Mouse (Mus musculus): ENCODE results near the gene Il17re.
A peak's percentile ranks its signal among the peaks of the same experiment; 100 is the strongest.

Il17re gene

DNA sequence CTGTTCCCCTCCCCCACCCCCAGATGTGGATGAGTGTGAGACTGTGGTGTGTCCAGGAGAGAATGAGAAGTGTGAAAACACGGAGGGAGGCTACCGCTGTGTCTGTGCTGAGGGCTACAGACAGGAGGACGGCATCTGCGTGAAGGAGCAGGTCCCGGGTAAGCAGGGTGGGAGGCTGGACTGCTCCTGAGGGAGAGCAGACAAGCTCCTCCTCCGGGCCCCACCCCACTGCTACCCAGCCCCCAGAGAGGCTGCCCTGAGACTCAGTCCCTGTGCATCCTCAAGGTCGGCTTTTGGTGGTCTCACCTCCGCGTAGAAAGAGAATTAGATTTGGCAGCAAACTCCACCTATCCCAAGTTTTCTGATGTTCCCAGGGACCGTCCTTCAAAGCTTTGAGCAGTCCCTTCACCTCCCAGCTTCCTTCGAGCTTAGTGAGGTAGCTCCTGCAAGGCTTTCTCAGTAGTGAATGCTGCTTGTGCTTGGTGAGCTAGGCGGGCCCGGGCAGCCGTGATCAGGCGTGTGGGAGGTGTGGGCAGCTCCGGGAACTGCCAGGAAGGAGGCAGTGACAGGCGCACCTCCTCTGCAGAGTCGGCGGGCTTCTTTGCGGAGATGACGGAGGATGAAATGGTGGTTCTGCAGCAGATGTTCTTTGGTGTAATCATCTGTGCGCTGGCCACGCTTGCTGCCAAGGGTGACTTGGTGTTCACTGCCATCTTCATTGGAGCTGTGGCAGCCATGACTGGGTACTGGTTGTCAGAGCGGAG is 34.0 kb downstream of the Il17re start:
- DNase-seq, result no peak

DNA sequence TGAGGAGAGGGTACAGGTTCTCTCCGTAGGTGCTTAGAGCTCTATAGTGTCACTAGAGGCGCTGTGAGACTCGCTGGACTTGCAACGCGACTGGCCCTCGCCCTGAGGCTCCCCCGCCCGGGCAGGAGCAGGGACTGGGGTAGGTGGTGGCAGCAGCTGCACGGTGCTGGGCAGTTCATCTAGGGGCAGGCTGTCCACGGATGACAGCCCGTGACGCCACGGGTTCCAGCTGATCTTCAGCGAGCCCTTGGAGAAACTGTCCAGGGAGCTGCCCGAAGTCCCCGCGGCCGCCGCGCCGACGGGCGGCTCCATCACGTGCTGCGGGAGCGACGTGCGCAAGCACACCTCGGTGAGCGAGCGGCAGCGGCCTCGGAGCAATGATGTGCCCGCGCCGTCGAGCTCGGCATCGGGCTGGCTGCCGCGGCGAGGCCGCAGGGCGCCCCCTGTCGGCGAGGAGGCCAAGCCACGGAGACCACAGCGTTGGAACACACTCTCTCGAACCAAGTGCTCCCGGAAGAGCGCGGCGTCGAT is 36.0 kb downstream of the Il17re start:
- peak; percentile 86 for DNase-seq

GRCm38 (mm10) chr6:113495071-113495675 is 36.9 kb downstream of the Il17re start:
- DNase-seq, result no peak

DNA sequence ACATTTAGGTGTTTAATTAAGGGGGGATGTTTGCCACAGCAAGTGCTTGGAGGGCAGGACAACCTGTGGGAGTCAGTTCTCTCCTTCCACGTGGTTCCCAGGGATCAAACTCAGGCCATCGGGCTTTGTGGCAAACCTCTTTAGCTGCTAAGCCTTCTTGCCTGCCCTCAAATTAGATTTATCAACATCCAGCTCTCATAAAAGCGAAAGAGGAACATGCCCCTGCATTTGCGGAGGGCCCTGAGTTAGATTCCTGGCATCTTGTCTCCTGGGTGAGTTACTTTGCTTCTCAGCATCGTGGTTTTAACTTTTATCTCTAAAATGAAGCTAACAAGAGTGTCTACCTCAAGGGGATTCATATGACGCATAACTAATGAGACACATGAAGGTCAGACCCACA is 41.1 kb downstream of the Il17re start:
- no peak for DNase-seq

DNA sequence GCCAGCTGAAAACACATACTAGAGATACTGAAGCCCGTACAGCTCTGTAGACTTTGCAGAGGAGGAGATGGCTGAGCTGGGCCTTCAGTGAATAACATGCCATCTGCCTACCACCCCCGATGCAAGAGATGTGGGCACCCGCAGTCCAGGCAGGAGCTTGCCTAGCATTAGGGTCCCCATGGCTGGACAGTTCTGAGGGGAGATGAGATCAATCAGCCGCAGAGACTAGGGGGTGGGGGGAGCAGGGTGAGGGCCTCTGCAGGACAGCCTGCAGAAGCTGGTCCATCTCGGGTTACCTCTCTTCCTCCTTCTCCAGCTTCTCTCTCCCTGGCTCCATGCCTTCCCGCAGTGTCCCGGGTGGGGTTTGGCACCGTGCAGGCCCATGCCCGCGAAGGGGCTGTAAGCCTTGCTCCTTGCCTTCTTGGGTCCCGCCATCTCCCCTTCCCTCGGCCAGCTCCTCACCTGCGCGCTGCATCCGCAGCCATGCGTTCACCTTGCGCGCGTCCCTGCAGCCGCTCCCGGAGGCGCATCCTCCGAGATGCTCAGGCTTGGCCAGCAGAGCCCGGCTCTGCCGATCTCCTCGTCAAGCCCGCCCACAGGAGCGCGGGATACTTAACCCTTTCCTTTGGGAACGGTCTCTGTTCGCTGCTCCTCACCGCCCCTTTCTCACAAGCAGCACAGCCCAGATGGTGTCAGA is 43.3 kb downstream of the Il17re start, which contains the start of gene Prrt3:
Gene Prrt3 (minus strand): TSS at position 544 of the 697 bp plus-strand sequence.
- peak; percentile 78 for DNase-seq

- DNase-seq, result no peak
Measured at GRCm38 (mm10) chr6:113502801-113503200, 44.5 kb downstream of the Il17re start.

DNA sequence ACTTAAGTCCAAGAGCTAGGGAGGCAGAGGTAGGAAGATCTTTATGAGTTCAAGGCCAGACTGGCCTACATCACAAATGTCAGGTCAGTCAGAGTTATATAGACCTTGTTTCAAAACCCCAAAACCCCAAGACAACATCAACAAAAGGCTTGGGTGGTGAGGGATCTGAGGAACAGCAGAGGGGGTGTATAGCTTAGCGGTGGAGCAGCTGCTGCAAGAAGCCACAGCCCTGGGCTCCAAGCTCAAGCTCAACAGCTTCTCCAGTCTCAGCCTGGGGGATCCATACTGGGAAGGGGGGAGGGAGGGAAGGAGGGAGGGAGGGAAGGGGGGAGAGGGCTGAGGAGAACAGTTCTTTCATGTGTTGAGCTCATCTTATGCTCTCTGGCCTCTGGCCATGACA is 47.4 kb downstream of the Il17re start:
- no peak for DNase-seq

DNA sequence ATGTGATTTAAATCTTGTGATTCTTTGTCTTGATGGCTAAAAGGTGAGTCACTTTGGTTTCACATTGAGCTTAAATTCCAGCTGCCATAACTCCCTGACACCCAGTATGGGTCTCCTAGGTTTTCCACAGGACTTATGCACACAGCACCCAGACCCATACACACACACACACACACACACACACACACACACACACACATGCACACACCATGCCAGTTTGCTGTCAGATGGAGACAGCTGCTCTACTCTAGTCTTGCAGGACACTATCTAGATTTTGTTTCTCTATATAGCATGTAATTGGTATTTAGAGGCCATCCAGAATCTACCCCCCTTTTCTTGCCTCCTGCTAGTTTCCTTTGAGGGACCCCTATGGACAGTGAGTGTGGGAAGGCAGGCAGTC is 48.8 kb downstream of the Il17re start:
- no peak for DNase-seq

DNA sequence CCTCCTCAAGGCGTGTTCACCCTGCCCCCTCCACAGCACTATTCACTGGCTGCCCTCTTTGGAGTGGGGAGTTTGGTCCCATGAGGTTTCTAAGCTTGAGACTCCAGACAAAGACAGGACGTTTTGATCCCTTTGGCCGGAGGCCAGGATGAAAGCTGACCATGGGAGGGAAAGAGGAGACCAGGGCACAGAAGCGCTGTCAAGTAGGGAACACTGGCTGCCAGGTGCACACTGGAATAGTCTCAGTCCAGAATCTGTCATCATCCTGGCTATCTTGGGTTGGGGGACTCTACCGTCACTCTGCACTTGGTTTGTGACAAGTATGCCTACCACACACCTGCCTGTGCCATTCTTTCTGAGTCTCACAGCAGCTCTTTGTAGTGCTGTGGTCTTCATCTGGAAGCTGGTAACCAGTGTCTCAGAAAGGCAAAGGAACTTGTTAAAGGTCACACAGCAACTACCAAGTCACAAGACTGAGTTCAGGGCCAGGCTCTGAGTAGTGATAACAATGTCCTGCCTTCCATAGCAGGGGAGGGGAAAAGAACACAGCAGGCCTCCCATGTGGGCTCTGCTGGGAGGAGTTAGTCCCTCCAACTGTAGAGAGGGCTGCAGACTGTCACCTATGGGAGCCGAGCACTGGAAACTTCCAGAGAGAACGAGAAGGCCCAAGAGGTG is 50.1 kb downstream of the Il17re start:
- no peak for DNase-seq

DNA sequence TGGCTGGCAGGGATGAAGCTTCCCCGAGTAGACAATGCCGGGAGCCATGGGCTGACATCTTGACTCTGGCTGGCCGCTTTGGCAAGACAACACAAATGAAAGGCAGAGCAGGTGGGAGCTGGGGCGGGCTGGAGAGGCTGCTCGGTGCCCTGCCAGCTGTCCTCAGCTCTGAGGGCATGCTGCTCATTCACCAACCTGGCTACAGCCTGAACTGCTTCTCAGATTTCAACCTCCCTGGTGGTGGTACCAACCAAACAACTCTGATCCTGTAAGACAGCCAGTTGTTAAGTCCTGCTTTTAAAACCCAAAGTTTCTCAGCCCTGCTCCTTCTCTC is 50.6 kb downstream of the Il17re start:
- DNase-seq, result no peak

- no peak for DNase-seq
Measured at GRCm38 (mm10) chr6:113513944-113514343, 55.7 kb downstream of the Il17re start.

DNA sequence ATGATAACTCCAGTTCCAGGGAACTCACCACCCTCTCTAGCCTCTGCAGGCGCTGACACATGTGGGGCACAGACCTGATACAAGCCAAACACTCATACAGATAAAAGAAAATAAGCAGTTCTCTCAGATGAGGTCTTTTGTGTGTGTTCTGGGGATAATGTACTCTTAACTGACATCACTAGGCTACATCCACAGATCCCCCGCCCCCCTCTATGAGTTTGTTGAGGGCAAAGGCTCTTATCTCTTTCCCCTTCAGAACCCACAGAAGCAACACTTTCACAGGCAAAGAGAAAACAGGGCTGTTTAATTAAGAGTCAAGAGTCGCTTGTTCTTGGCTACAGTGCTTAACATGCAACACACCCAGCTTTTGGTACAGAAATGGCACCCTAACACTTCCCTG is 56.3 kb downstream of the Il17re start:
- no peak for DNase-seq

DNA sequence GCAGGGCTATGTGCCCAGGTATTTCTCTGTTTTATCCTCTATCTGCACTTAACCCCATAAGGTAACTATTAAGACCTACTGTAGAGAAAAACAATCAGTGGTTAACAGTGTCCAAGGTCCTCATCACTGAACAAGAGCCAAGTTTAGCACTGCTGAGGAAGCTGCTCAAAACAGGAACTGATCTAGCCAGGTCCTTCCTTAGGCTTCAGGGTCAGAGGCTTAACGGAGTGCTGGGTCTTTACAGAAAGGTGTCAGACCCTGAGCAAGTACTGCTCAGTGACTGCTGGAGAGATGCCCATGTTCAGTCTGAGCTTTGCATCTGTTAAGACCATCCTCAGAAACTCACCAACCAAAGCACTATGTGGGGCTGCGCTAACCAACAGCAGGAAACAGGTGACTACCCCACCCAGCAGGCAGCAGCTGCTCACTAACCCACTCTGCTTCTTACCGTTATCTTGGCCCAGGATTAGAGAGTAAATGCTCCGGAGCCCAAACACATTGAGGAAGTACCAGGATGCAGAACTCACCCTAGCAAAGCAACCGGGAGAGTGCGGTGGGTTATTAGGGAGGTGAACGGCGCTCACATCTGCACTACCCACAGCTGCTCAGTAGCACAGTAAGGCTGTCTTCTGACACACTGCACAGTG is 59.3 kb downstream of the Il17re start:
- DNase-seq, result no peak

Measured in embryo, embryonic 11 days (tissue).